Mouse (Mus musculus): Measurements from ENCODE around the gene Get4.

The Get4 gene

GRCm38 (mm10) chr5:139317751-139318504, 65.8 kb downstream of the Get4 start:
- DNase-seq (ENCODE audit: low spot score in 2 of 2): no peak

Data from cerebellum, postnatal 4 days (tissue).